Mouse (Mus musculus) spleen, adult 2 months (tissue): ENCODE data around the gene Il1rl2.

ENCODE experiments used
- CTCF ChIP-seq: fragments of 200-500 bp; IDR thresholded peaks from 2 replicates; pipeline ENCODE4 v1.5.1; 2011; ENCODE audit warnings: mild to moderate bottlenecking, inconsistent platforms; ENCODE audit not compliant: insufficient read depth, insufficient read length, insufficient replicate concordance; ENCODE audit errors: extremely low read depth
- POLR2A ChIP-seq: fragments of 200-500 bp; IDR thresholded peaks from 2 replicates; pipeline ENCODE4 v1.6.1; 2011; ENCODE audit warnings: low read depth, low read length, inconsistent platforms

DNA sequence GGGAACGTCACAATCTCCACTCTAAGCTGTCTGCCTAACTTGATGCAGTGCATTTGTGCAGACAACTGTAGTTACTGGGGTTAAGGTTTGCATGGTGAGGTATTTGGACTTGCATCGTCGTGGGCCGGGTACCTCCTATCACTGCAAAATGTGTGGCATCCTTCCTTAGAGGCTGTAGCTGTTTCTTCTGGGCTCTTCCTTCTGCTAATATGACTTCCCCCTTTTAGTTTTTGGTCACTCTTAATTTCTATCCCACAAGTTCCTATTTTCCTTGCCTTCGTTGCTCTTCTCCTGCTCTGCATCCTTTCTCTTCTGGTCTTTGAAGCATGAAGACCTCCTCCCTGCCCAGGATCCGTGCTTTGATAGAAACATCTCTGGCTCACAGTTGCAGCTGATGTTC is 68.1 kb downstream of the Il1rl2 start:
- TF ChIP-seq POLR2A, result no peak
- TF ChIP-seq CTCF, result no peak
